11 mouse cellular contexts compared by ENCODE assay signal in genomic region chr10:25928448-25928786, GRCm38 (mm10).
DNase-seq lines count a peak whose midpoint lies in the region; ATAC-seq and TF ChIP-seq lines count a peak whose summit lies in the region.
"Had no signal": no experiment of that assay in that cellular context is flagged by ENCODE, and none has a peak within 500 bp of the region (broad histone marks: within the 10 kb centered on the region; RNA-seq: fewer than 3 reads in every experiment).

No protein-coding gene starts in this region.

- peak; percentile 13 for DNase-seq in adrenal gland, adult 2 months
- no peak for DNase-seq in adrenal gland, adult 8-10 months
- no peak for DNase-seq in midbrain, embryonic 10.5 days (ENCODE audit: low spot score)
- no peak for DNase-seq in midbrain, postnatal 0 days (ENCODE audit: low spot score)
- DNase-seq in limb, embryonic 11.5 days (ENCODE audit: low spot score), result no peak
- no peak for DNase-seq in left cerebral cortex, adult 18-20 months (ENCODE audit: low spot score in 2 of 2)
- DNase-seq in thymus, adult 2 months, result no peak
- DNase-seq: heart, adult 18-20 months; right cerebral cortex, postnatal 14 days had no signal

- H3K9ac ChIP-seq in midbrain, postnatal 0 days (replicated peaks; ENCODE audit: low read length, poor library complexity, severe bottlenecking), result no peak overlapping the region
- H3K9ac ChIP-seq in limb, embryonic 11.5 days (ENCODE audit: low read length), result no peak overlapping the region
- no peak overlapping the region for H3K9ac ChIP-seq in stomach, embryonic 15.5 days

- 0 out of 2 replicates have a peak overlapping the region, but pooled peaks have one; percentile 67 for H3K27ac ChIP-seq in midbrain, embryonic 10.5 days (replicated peaks)
- no peak overlapping the region for H3K27ac ChIP-seq in midbrain, postnatal 0 days (ENCODE audit: low read depth, low read length)
- H3K27ac ChIP-seq in limb, embryonic 11.5 days (replicated peaks; ENCODE audit: low read depth, low read length), result peak overlapping the region; percentile 32; the same call in 1 of the 2 replicates
- H3K27ac ChIP-seq in stomach, embryonic 15.5 days, result peak overlapping the region; percentile 66
- H3K27ac ChIP-seq in thymus, adult 2 months (ENCODE audit: control insufficient read depth, insufficient read depth, low read length), result no peak overlapping the region

- TF ChIP-seq POLR2A in thymus, adult 2 months (IDR thresholded peaks at IDR 0.05; ENCODE audit: control insufficient read depth, extremely low read depth, insufficient read depth, low read length, poor library complexity), result no peak

- 48% methylated on average over 3 of the region's 3 CpGs for WGBS in midbrain, embryonic 10.5 days
- WGBS in midbrain, postnatal 0 days, result 65% methylated on average over 3 of the region's 3 CpGs
- WGBS in limb, embryonic 11.5 days, result 17% methylated on average over 3 of the region's 3 CpGs
- WGBS in stomach, embryonic 15.5 days, result 34% methylated on average over 3 of the region's 3 CpGs
- 79% methylated on average over 3 of the region's 3 CpGs for WGBS in thymus, adult 2 months

- H3K27me3 ChIP-seq in midbrain, embryonic 10.5 days (ENCODE audit: low read depth, poor library complexity, severe bottlenecking), result no peaks in the 10 kb centered on the region
- no peaks in the 10 kb centered on the region for H3K27me3 ChIP-seq in midbrain, postnatal 0 days (ENCODE audit: insufficient read depth, low read length)
- H3K27me3 ChIP-seq in limb, embryonic 11.5 days (ENCODE audit: control insufficient read depth, insufficient read depth, low read length), result no peaks in the 10 kb centered on the region
- no peaks in the 10 kb centered on the region for H3K27me3 ChIP-seq in stomach, embryonic 15.5 days (replicated peaks)
- no peaks in the 10 kb centered on the region for H3K27me3 ChIP-seq in thymus, adult 2 months (ENCODE audit: control insufficient read depth, insufficient read depth, low read length)

- no peaks in the 10 kb centered on the region for H3K9me3 ChIP-seq in midbrain, embryonic 10.5 days (replicated peaks)
- H3K9me3 ChIP-seq in midbrain, postnatal 0 days (ENCODE audit: low read length), result no peaks in the 10 kb centered on the region
- H3K9me3 ChIP-seq in limb, embryonic 11.5 days (ENCODE audit: control insufficient read depth, low read length), result no peaks in the 10 kb centered on the region
- H3K9me3 ChIP-seq in stomach, embryonic 15.5 days, result no peaks in the 10 kb centered on the region

- H3K36me3 ChIP-seq in midbrain, embryonic 10.5 days, result no peaks in the 10 kb centered on the region
- no peaks in the 10 kb centered on the region for H3K36me3 ChIP-seq in midbrain, postnatal 0 days (ENCODE audit: insufficient read depth, low read length)
- no peaks in the 10 kb centered on the region for H3K36me3 ChIP-seq in limb, embryonic 11.5 days (ENCODE audit: control insufficient read depth, insufficient read depth, low read length)
- H3K36me3 ChIP-seq in stomach, embryonic 15.5 days, result no peaks in the 10 kb centered on the region
- H3K36me3 ChIP-seq in thymus, adult 2 months (ENCODE audit: control insufficient read depth, insufficient read depth, low read length), result no peaks in the 10 kb centered on the region
- H3K36me3 ChIP-seq: G1E had no signal

- no peak for ATAC-seq in midbrain, postnatal 0 days (ENCODE audit: low FRiP score)
- ATAC-seq in limb, embryonic 11.5 days (ENCODE audit: insufficient number of reproducible peaks, low FRiP score, low TSS enrichment, low read depth), result peak; percentile 31; the same call in 1 of the 2 replicates
- ATAC-seq in stomach, embryonic 15.5 days (ENCODE audit: insufficient read depth, low FRiP score, low read depth), result 0 out of 2 replicates have a peak, but pooled peaks have one; percentile 45

- TF ChIP-seq CTCF in midbrain, postnatal 0 days (IDR thresholded peaks at IDR 0.05), result no peak
- TF ChIP-seq CTCF in thymus, adult 2 months (IDR thresholded peaks at IDR 0.05; ENCODE audit: borderline replicate concordance, control insufficient read depth, extremely low read depth, insufficient read depth, low read length, poor library complexity), result no peak

- H3K4me3 ChIP-seq in midbrain, embryonic 10.5 days, result no peak overlapping the region
- no peak overlapping the region for H3K4me3 ChIP-seq in midbrain, postnatal 0 days (ENCODE audit: low read depth, low read length)
- no peak overlapping the region for H3K4me3 ChIP-seq in limb, embryonic 11.5 days (ENCODE audit: low read depth, low read length)
- no peak overlapping the region for H3K4me3 ChIP-seq in stomach, embryonic 15.5 days (replicated peaks)
- H3K4me3 ChIP-seq in thymus, adult 2 months (ENCODE audit: control insufficient read depth, insufficient read depth, low read length), result no peak overlapping the region

- no peak overlapping the region for H3K4me2 ChIP-seq in midbrain, postnatal 0 days (ENCODE audit: low read depth, low read length, poor library complexity, severe bottlenecking)
- no peak overlapping the region for H3K4me2 ChIP-seq in limb, embryonic 11.5 days (ENCODE audit: low read depth, severe bottlenecking)
- no peak overlapping the region for H3K4me2 ChIP-seq in stomach, embryonic 15.5 days

- peaks cover 32% of the 10 kb centered on the region for H3K4me1 ChIP-seq in midbrain, embryonic 10.5 days
- H3K4me1 ChIP-seq in midbrain, postnatal 0 days (ENCODE audit: insufficient read depth, low read length), result 0 out of 2 replicates have a peak, but pooled peaks cover 6% of the 10 kb centered on the region
- H3K4me1 ChIP-seq in limb, embryonic 11.5 days (ENCODE audit: control insufficient read depth, insufficient read depth, low read length), result peaks cover 12% of the 10 kb centered on the region
- peaks cover 14% of the 10 kb centered on the region for H3K4me1 ChIP-seq in stomach, embryonic 15.5 days
- no peaks in the 10 kb centered on the region for H3K4me1 ChIP-seq in thymus, adult 2 months (replicated peaks; ENCODE audit: control insufficient read depth, insufficient read depth, low read length)

Comparison
In these comparisons a context has a peak if more than half of its experiments do, and no peak if none do; other contexts are left out.
1. H3K27ac ChIP-seq: peak in midbrain, embryonic 10.5 days (single experiment), limb, embryonic 11.5 days (single experiment) and stomach, embryonic 15.5 days (single experiment); none in midbrain, postnatal 0 days (single experiment) and thymus, adult 2 months (single experiment).